Mouse (Mus musculus) spleen, adult 2 months (tissue): Measurements from ENCODE around the gene Nrm. TPM values are rescaled to one million over a fixed set of nuclear protein-coding genes. Genes with fewer than 3 reads are reported as not detected.

Experiments
- DNase-seq, 2 experiments: peaks; one replicate each; pipeline versions ENCODE4 v3.0.0 to v3.0.0-alpha.2; 2012 to 2021; ENCODE audit warnings: low spot score in 2 of 2, low read depth in 1 of 2
- H3K27ac ChIP-seq: fragments of 200-500 bp; 2 replicates; pipeline ENCODE4 v1.5.1; 2012; ENCODE audit warnings: low read length, inconsistent platforms; ENCODE audit not compliant: insufficient read depth
- H3K27me3 ChIP-seq: fragments of 200-500 bp; 2 replicates; pipeline ENCODE4 v1.6.1; 2012; ENCODE audit warnings: mild to moderate bottlenecking, moderate library complexity, low read length, inconsistent platforms; ENCODE audit not compliant: control insufficient read depth, insufficient read depth
- H3K36me3 ChIP-seq: fragments of 200-500 bp; 2 replicates; pipeline ENCODE4 v1.6.1; 2012; ENCODE audit warnings: mild to moderate bottlenecking, low read length, inconsistent platforms; ENCODE audit not compliant: control insufficient read depth, insufficient read depth
- H3K4me1 ChIP-seq: fragments of 200-500 bp; 2 replicates; pipeline ENCODE4 v1.6.1; 2011; ENCODE audit warnings: inconsistent platforms; ENCODE audit not compliant: control insufficient read depth, insufficient read depth, insufficient read length
- H3K4me3 ChIP-seq: fragments of 200-500 bp; 2 replicates; pipeline ENCODE4 v1.5.1; 2011; ENCODE audit warnings: mild to moderate bottlenecking, inconsistent platforms; ENCODE audit not compliant: insufficient read depth, insufficient read length; ENCODE audit errors: extremely low read depth
- CTCF ChIP-seq: fragments of 200-500 bp; IDR thresholded peaks from 2 replicates; pipeline ENCODE4 v1.5.1; 2011; ENCODE audit warnings: mild to moderate bottlenecking, inconsistent platforms; ENCODE audit not compliant: insufficient read depth, insufficient read length, insufficient replicate concordance; ENCODE audit errors: extremely low read depth
- POLR2A ChIP-seq: fragments of 200-500 bp; IDR thresholded peaks from 2 replicates; pipeline ENCODE4 v1.6.1; 2011; ENCODE audit warnings: low read depth, low read length, inconsistent platforms
- WGBS: fragments of 180-500 bp; shearing (Covaris S2); methylation state at CpG from one replicate; pipeline ENCODE4 v1.1.7; 2018; 5-methylcytosine and 5-hydroxymethylcytosine counted together
- polyA plus RNA-seq: library from polyadenylated mRNA; depleted of rRNA; stranded (reverse); fragments of >200 nt; gene quantifications from 2 replicates; pipeline ENCODE4 v1.2.3, GENCODE M21; 2012

The Nrm gene
- polyA plus RNA-seq, 1 experiment = 58.5 TPM

GRCm38 (mm10) chr17:35833239-35833751 is 27.8 kb upstream of the Nrm start:
- Histone ChIP-seq H3K4me1 (peaks cover 2% of the 10 kb centered on the region; the same call in 1 of the 2 replicates), H3K4me3 (no peak overlapping the region), H3K36me3 (peaks cover 22% of the 10 kb centered on the region), H3K27ac (no peak overlapping the region), H3K27me3 (no peaks in the 10 kb centered on the region)
- WGBS = 56% methylated on average over 5 of the region's 5 CpGs
- no peak for DNase-seq
- no peak for TF ChIP-seq CTCF
- no peak for TF ChIP-seq POLR2A

GRCm38 (mm10) chr17:35833894-35834293 is 27.2 kb upstream of the Nrm start:
- Histone ChIP-seq H3K4me3 (no peak overlapping the region), H3K27ac (no peak overlapping the region), H3K36me3 (peaks cover 22% of the 10 kb centered on the region), H3K4me1 (peaks cover 2% of the 10 kb centered on the region; the same call in 1 of the 2 replicates), H3K27me3 (no peaks in the 10 kb centered on the region)
- DNase-seq = no peak
- TF ChIP-seq CTCF (no peak), POLR2A (no peak)
- 66% methylated on average over 5 of the region's 5 CpGs for WGBS

GRCm38 (mm10) chr17:35834696-35835422 is 26.3 kb upstream of the Nrm start:
- 76% methylated on average over 26 of the region's 26 CpGs for WGBS
- H3K27me3 ChIP-seq = no peaks in the 10 kb centered on the region
- TF ChIP-seq CTCF (no peak), POLR2A (no peak)
- peaks cover 1% of the 10 kb centered on the region; the same call in 1 of the 2 replicates for H3K4me1 ChIP-seq
- no peak for DNase-seq
- no peak overlapping the region for H3K27ac ChIP-seq
- no peak overlapping the region for H3K4me3 ChIP-seq
- peaks cover 22% of the 10 kb centered on the region for H3K36me3 ChIP-seq

- 78% methylated on average over 26 of the region's 26 CpGs for WGBS
- H3K27me3 ChIP-seq = no peaks in the 10 kb centered on the region
- no peak for DNase-seq
- no peak for TF ChIP-seq POLR2A
- TF ChIP-seq CTCF = no peak
- H3K4me1 ChIP-seq = no peaks in the 10 kb centered on the region
- no peak overlapping the region for H3K27ac ChIP-seq
- peaks cover 22% of the 10 kb centered on the region for H3K36me3 ChIP-seq
- no peak overlapping the region for H3K4me3 ChIP-seq
Measured at GRCm38 (mm10) chr17:35835424-35836140, 25.5 kb upstream of the Nrm start.

- Histone ChIP-seq H3K27ac (peak overlapping the region; percentile 84), H3K36me3 (peaks cover 22% of the 10 kb centered on the region), H3K27me3 (no peaks in the 10 kb centered on the region), H3K4me1 (no peaks in the 10 kb centered on the region), H3K4me3 (peak overlapping the region; percentile 68)
- peak; percentile 50; the same call in 1 of the 2 replicates for TF ChIP-seq CTCF
- TF ChIP-seq POLR2A = no peak
- 8% methylated on average over 24 of the region's 24 CpGs for WGBS
- DNase-seq = peak; percentile 69 to 78
Measured at GRCm38 (mm10) chr17:35836178-35836965, 24.7 kb upstream of the Nrm start.

- Histone ChIP-seq H3K27ac (peak overlapping the region; percentile 84), H3K4me3 (peak overlapping the region; percentile 68), H3K36me3 (peaks cover 22% of the 10 kb centered on the region), H3K27me3 (no peaks in the 10 kb centered on the region), H3K4me1 (no peaks in the 10 kb centered on the region)
- DNase-seq = peak in 1 of 2 experiments; percentile 83
- 1% methylated on average over 25 of the region's 25 CpGs for WGBS
- TF ChIP-seq CTCF = no peak
- TF ChIP-seq POLR2A = no peak
Measured at GRCm38 (mm10) chr17:35836991-35837422, 24.1 kb upstream of the Nrm start.
